Mouse (Mus musculus) lung, postnatal 0 days (tissue): ENCODE data around the gene Dus3l. TPM values are rescaled to one million over a fixed set of nuclear protein-coding genes. Genes with fewer than 3 reads are reported as not detected.

Source experiments
- ATAC-seq: fragments of 200-750 bp; cut with Nextera tagmentation; 2 replicates; pipeline ENCODE4 v1.8.0; 2017; ENCODE audit warnings: moderate library complexity
- DNase-seq: peaks from one replicate; pipeline ENCODE4 v3.0.0-alpha.2; 2016; ENCODE audit warnings: low spot score
- H3K27ac ChIP-seq: fragments of 300-500 bp; sonication (generic); 2 replicates; pipeline ENCODE4 v1.5.1; 2014; ENCODE audit warnings: antibody characterized with exemption, mild to moderate bottlenecking, low read length, mixed read lengths
- H3K27me3 ChIP-seq: fragments of 300-500 bp; sonication (generic); replicated peaks from 2 replicates; pipeline ENCODE4 v1.6.1; 2014; ENCODE audit warnings: low read length, mixed read lengths; ENCODE audit not compliant: insufficient read depth
- H3K36me3 ChIP-seq: fragments of 300-500 bp; sonication (generic); 2 replicates; pipeline ENCODE4 v1.6.1; 2014; ENCODE audit warnings: low read length, mixed read lengths; ENCODE audit not compliant: insufficient read depth
- H3K4me1 ChIP-seq: fragments of 300-500 bp; sonication (generic); 2 replicates; pipeline ENCODE4 v1.6.1; 2014; ENCODE audit warnings: antibody characterized with exemption, low read depth, low read length, mixed read lengths; ENCODE audit not compliant: insufficient read depth
- H3K4me2 ChIP-seq: fragments of 300-500 bp; sonication (generic); replicated peaks from 2 replicates; pipeline ENCODE4 v1.6.1; 2014; ENCODE audit warnings: low read depth, mild to moderate bottlenecking, low read length, moderate library complexity, mixed read lengths
- H3K4me3 ChIP-seq: fragments of 300-500 bp; sonication (generic); 2 replicates; pipeline ENCODE4 v1.5.1; 2014; ENCODE audit warnings: low read depth, low read length
- H3K9ac ChIP-seq: fragments of 300-500 bp; sonication (generic); replicated peaks from 2 replicates; pipeline ENCODE4 v1.6.1; 2014; ENCODE audit warnings: low read depth, mild to moderate bottlenecking
- H3K9me3 ChIP-seq: fragments of 300-500 bp; sonication (generic); 2 replicates; pipeline ENCODE4 v1.6.1; 2016; ENCODE audit warnings: low read length, mixed read lengths
- CTCF ChIP-seq: IDR thresholded peaks from 2 replicates; pipeline ENCODE4 v1.5.1; 2016; ENCODE audit warnings: antibody characterized with exemption, mild to moderate bottlenecking
- EP300 ChIP-seq: IDR thresholded peaks from 2 replicates; pipeline ENCODE4 v1.6.1; 2016; ENCODE audit warnings: antibody characterized with exemption, mild to moderate bottlenecking, control low read depth
- WGBS: fragments of 180-500 bp; shearing (Covaris S2); extraction: QIAGEN DNeasy Blood & Tissue Kit; methylation state at CpG from one replicate; pipeline ENCODE4 v1.1.7; 2014; 5-methylcytosine and 5-hydroxymethylcytosine counted together
- polyA plus RNA-seq: library from polyadenylated mRNA; unstranded; fragments of >200 nt; fragmentation: Nextera tagmentation; extraction: Ambion mirVana; gene quantifications from 2 replicates; pipeline ENCODE4 v1.2.1, GENCODE M21; 2015

The Dus3l gene
- polyA plus RNA-seq, 1 experiment from 2014 or later: 29.7 TPM

DNA sequence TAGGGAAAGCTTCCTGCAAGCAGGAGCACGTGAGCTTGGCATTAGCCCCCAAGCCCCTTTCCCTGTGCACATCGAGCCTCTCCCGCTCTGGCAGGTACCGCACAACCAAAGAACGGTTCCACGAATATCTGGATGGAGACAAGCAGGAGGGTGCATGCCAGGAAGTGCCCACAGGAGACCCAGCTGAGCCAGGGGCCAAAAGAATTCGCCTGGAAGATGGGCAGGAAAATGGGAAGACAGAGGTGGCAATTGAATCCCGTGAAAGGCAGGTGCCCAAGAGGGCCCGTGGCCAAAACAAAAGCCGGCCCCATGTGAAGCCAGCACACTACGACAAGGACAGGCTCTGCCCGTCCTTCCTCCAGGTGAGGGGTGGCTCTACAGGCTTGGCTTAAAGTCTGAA is 874 bp downstream of the Dus3l start:
- ATAC-seq (no peak), DNase-seq (no peak)
- Histone ChIP-seq H3K4me1 (peaks cover 3% of the 10 kb centered on the region; the same call in 1 of the 2 replicates), H3K4me2 (peak overlapping the region; percentile 57), H3K27me3 (no peaks in the 10 kb centered on the region), H3K4me3 (peak overlapping the region; percentile 82), H3K27ac (peak overlapping the region; percentile 94; the same call in 1 of the 2 replicates), H3K9ac (0 out of 2 replicates have a peak overlapping the region, but pooled peaks have one; percentile 74), H3K36me3 (no peaks in the 10 kb centered on the region; the same call in 1 of the 2 replicates), H3K9me3 (no peaks in the 10 kb centered on the region)
- WGBS: 52% methylated on average over 12 of the region's 12 CpGs
- TF ChIP-seq CTCF: no peak
- TF ChIP-seq EP300: no peak

DNA sequence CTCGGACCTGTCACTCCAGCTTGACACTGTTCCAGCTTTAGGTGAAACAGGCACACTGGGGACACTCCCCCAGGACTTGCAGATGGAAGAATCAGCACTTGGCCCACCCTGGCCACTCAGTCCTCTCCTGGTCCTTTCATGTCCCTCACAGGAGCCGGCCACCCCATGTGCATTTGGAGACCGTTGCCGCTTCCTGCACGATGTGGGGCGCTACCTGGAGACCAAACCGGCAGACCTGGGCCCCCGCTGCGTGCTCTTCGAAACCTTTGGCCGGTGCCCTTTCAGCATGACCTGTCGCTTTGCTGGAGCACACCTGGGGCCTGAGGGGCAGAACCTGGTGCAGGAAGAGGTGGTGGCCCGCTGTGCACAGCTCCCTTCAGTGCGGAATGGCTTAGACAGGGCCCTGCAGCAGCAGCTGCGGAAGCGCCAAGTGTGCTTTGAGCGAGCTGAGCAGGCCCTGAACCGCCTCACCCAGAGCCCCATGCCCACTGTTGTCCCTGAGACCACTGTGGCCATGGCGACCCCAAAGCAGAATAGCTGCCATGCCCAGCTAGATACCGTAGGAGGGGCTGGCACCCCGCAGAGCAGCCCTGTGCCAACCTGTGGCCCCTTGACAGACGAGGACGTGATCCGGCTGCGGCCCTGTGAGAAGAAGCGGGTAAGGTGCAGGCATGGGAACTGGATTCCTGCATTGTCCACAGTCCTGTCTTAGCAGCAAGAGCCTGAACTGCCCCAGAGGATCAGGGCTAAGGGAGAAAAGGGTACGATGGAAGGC is 2.3 kb downstream of the Dus3l start:
- Histone ChIP-seq H3K27me3 (no peaks in the 10 kb centered on the region), H3K4me1 (peaks cover 3% of the 10 kb centered on the region; the same call in 1 of the 2 replicates), H3K4me2 (no peak overlapping the region), H3K9me3 (no peaks in the 10 kb centered on the region), H3K36me3 (no peaks in the 10 kb centered on the region; the same call in 1 of the 2 replicates), H3K9ac (no peak overlapping the region), H3K27ac (no peak overlapping the region), H3K4me3 (no peak overlapping the region)
- ATAC-seq: no peak
- TF ChIP-seq CTCF (no peak), EP300 (no peak)
- no peak for DNase-seq
- 97% methylated on average over 27 of the region's 27 CpGs for WGBS

DNA sequence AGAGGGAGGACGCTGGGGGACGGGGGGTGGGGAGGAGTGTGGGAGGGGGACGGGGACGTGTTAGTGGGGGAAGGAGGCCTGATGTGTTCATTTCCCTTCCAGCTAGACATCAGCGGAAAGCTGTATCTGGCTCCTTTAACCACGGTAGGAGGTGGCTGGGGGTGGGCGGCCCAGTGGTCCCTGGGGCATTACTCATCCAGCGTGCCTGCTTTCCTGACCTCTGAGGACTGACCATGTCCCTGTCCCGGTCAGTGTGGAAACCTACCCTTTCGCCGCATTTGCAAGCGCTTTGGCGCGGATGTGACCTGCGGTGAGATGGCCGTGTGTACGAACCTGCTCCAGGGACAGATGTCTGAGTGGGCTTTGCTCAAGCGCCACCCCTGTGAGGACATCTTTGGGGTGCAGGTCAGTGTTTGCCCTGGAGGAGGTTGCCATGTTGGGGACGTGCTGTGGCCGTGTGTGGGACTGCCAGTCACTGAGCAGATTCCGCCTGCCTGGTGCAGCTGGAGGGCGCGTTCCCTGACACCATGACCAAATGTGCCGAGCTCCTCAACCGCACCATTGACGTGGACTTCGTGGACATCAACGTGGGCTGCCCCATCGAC is 3.1 kb downstream of the Dus3l start:
- Histone ChIP-seq H3K9me3 (no peaks in the 10 kb centered on the region), H3K27ac (no peak overlapping the region), H3K4me3 (no peak overlapping the region), H3K27me3 (no peaks in the 10 kb centered on the region), H3K4me2 (no peak overlapping the region), H3K9ac (no peak overlapping the region), H3K36me3 (no peaks in the 10 kb centered on the region; the same call in 1 of the 2 replicates), H3K4me1 (peaks cover 3% of the 10 kb centered on the region; the same call in 1 of the 2 replicates)
- ATAC-seq (no peak), DNase-seq (no peak)
- WGBS: 95% methylated on average over 29 of the region's 29 CpGs
- TF ChIP-seq EP300 (no peak), CTCF (no peak)

DNA sequence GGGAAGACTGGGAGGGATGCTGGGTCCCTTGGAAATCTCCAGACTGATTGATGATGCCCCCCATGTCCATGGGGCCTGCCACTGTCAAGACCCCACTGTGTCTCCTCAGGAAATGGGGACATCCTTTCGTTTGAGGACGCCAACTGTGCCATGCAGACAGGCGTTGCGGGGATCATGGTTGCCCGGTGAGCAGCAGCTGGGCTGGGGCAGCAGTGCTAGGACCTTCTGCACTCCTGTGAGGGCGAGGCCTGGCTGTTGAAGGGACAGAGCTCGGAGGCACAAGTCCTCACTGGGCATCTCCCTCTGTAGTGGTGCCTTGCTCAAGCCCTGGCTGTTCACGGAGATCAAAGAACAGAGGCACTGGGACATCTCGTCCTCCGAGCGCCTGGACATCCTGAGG is 4.4 kb downstream of the Dus3l start:
- no peak overlapping the region for H3K4me2 ChIP-seq
- 92% methylated on average over 11 of the region's 11 CpGs for WGBS
- H3K4me1 ChIP-seq: no peaks in the 10 kb centered on the region; the same call in 1 of the 2 replicates
- no peak for TF ChIP-seq EP300
- TF ChIP-seq CTCF: no peak
- H3K9ac ChIP-seq: no peak overlapping the region
- H3K27ac ChIP-seq: no peak overlapping the region
- DNase-seq (no peak), ATAC-seq (no peak)
- no peaks in the 10 kb centered on the region for H3K27me3 ChIP-seq
- H3K9me3 ChIP-seq: no peaks in the 10 kb centered on the region
- H3K36me3 ChIP-seq: no peaks in the 10 kb centered on the region; the same call in 1 of the 2 replicates
- H3K4me3 ChIP-seq: no peak overlapping the region

DNA sequence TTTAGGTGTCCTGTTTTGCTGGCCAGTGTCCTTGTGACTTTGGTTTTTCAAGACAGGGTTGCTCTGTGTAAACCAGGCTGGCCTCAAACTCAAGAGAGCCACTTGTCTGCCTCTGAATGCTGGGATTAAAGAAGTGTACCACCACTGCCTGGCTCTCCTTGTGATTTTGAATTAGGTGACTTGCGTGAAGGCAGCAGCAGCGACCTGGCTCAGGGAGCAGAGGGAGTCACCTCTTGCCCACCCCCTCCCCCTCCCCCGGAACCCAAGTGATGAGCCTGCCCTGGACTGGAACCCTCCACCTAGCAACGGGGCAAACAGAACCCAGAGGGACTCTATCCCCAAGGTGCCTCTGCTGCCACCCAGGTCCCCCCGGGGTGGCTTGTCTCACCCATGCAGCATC is 5.4 kb downstream of the Dus3l start, which contains the start of gene Prr22:
Prr22 (plus strand) TSS at position 301 of the 400 bp plus-strand sequence.
- DNase-seq (no peak), ATAC-seq (no peak)
- TF ChIP-seq EP300 (no peak), CTCF (no peak)
- no peak within 1 kb of the TSS for H3K4me2 ChIP-seq
- H3K36me3 ChIP-seq: no peaks in the 10 kb centered on the region; the same call in 1 of the 2 replicates
- no peak within 1 kb of the TSS for H3K9ac ChIP-seq
- no peaks in the 10 kb centered on the region for H3K27me3 ChIP-seq
- no peaks in the 10 kb centered on the region for H3K9me3 ChIP-seq
- no peak within 1 kb of the TSS for H3K27ac ChIP-seq
- 81% methylated on average over 5 of the region's 5 CpGs for WGBS
- no peak within 1 kb of the TSS for H3K4me3 ChIP-seq
- H3K4me1 ChIP-seq: no peaks in the 10 kb centered on the region; the same call in 1 of the 2 replicates

DNA sequence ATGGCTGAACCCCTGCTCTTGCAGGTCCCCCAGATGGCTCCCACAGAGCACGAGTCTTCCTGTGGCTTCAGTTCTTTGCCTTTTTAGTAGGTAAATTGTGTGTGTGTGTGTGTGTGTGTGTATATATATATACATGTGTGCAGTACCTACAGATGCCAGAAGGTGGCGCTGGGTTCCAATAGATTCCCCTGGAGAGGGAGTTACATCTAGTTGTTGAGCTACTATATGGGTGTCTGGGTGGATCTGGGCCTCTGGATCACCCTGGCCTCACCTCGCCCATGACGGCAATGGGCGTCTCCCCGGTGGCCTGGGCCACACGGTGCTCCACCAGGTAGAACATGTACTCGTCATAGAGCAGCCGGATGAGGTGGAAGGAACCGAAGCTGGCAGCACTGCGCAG is 13.0 kb downstream of the Dus3l start:
- Histone ChIP-seq H3K4me2 (no peak overlapping the region), H3K4me1 (no peaks in the 10 kb centered on the region), H3K27ac (no peak overlapping the region), H3K9ac (no peak overlapping the region), H3K9me3 (no peaks in the 10 kb centered on the region), H3K36me3 (no peaks in the 10 kb centered on the region), H3K4me3 (no peak overlapping the region), H3K27me3 (no peaks in the 10 kb centered on the region)
- ATAC-seq (no peak), DNase-seq (no peak)
- 92% methylated on average over 11 of the region's 11 CpGs for WGBS
- peak; percentile 31 for TF ChIP-seq CTCF
- TF ChIP-seq EP300: no peak
